Mouse (Mus musculus) G1E-ER4 (cell line): ENCODE results near the gene Mink1. TPM values are rescaled to one million over a fixed set of nuclear protein-coding genes. Genes with fewer than 3 reads are reported as not detected.

Experiments
- GATA1 ChIP-seq: IDR thresholded peaks from one replicate; pipeline ENCODE4 v1.8.0; 2012; ENCODE audit warnings: low read length, inconsistent platforms
- polyA plus RNA-seq: library from polyadenylated mRNA; stranded (reverse); fragments of >175 nt; gene quantifications from 2 replicates; pipeline ENCODE4 v1.2.3, GENCODE M21; 2012

Mink1 gene
- polyA plus RNA-seq, 1 experiment, result 116 TPM

DNA sequence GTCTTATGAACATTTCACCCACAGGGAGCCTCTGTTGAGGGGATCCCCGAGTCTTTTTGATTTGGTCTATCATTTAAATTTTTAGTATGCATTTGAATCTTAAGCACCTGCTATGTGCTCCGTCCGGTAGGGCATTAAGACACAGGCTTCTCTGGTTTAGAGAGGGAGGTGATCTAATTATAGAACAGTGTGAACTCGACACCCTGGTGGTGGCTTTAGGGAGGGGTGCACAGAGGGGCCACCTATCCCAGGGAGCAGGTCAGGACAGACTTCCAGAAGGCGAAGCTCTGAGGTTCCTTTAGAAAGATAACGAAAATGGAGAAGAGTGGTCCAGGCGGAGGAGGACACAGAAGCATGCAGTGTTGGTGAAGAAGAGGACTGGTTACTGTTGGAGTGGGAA is 18.2 kb upstream of the Mink1 start:
- TF ChIP-seq GATA1, result no peak

DNA sequence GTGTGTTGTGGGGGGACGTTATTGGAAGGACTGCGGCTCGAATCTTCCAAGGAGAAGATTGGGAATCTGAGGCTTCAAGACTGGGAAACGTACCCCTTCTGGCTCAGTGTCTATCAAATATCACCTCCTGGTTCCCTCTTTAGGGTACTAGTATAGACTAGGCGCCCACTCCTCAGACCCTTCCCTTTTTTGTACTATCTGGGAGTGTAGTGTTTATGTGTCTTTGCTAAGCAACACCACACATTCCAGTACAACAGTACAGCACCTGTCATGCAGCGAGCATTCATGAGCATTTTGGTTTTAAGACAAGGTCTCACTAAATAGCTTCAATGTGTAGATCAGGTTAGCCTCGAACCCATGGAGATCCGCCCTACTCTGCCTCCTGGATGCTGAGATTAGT is 11.2 kb upstream of the Mink1 start:
- no peak for TF ChIP-seq GATA1

DNA sequence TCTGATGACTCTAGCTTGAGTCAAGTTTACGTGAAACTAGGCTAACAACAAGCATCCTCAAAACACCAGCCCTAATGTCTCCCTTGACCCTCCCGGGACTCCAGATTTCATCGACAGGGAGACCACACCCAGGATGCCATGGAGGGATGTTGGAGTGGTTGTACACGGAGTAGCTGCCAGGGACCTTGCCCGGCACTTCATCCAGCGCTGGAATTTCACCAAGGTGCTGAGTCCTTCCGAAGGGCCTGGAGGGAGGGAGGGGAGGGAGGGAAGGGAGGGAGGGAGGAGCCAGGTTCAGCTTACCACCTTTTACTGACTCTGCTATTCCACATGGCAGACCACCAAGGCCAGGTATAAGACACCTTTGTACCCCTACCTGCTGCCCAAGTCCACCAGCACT is 8.7 kb upstream of the Mink1 start:
- TF ChIP-seq GATA1, result no peak

DNA sequence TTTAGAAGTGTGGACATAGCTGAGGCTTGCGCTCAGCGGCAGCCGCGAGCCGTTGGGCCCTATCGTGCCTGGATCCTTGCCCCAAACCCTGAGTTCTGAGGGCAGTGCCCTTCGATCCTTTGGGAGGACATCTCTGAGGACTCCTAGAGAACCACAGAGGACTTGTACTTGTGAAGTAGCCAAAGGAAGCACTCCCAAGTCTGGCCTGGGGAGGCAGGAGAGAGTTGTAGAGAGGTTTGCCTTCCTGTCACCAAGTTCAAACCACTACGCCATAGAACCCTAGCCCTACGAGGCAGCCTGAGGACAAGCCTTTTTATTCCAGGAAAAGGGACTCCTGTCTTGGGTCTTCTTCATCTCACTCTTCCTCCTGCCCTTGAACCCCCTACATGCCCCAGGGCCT is 5.1 kb upstream of the Mink1 start:
- TF ChIP-seq GATA1, result no peak

DNA sequence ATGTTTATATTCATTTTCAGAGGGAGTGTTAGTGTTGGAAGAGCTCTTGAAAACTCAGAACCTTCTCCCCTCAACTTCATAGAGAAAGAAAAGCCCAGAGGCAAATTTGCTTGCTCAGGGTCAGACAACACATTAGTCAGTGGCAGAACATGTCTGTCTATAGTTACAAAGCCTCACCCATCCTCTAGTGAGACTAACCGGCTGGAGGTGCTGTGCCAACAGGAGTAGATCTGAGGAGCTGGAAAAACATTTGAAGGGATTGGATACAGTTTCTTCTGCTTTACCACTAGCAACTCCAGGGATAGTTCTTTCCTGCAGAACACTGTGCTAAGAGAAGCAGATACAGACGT is 769 bp upstream of the Mink1 start:
- TF ChIP-seq GATA1, result no peak

DNA sequence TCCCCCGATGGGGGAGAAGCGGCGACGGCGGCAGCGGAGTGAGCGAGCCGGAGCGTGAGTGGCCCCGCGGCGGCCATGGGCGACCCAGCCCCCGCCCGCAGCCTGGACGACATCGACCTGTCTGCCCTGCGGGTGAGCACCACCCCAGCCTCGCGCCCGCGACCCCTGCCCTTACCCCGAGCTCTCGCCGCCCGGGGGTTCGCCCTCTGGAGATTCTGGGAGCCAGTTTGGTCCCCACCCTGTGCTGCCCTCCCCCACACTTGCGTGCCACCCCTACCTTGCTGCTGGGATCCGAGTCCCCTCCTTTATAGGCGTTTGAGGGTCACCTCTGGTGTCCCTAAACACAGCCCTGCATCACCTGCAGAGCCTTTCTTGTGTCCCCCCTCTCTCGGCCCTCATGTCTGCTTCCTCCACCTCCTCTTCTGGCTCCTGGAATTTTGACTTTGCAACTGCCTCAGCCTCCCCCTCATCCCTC is 351 bp downstream of the Mink1 start:
- no peak for TF ChIP-seq GATA1

DNA sequence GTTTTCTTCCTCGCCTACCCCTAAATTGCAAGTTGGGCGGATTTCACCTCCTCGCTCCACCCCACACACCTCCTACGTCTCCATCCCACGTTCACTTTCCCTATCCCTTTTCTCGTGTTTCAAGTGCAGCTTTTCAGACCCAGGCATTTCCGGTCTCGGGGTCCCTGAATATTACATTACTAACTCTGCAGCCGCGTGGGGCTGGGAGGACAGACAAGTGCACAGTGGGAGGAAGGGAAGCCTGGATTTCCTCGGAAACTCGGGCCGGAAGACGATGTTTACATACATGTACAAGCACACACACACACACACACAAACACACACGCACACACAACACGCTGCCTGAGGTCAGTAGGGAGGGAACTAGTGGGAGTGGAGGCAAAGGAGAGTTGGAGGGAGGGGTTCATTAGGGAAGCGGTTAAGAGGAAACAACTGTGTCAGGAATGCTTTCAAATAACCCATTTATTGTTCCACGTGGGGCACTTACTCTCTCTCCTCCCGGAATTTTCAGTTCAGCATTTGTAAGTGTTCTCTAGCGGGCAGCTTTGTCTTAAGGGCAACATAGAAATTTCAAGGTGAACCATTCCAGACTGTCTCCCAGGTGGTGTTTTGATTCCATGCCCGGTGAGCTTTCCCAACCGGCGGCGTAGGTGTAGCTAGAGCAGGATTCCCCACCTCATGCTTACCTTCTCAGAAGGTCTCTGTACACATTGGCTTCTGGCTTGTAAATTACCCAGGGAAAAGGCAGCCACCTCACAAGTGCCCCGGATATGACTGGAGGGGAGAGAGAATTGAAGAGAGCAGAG is 992 bp downstream of the Mink1 start:
- TF ChIP-seq GATA1, result no peak

DNA sequence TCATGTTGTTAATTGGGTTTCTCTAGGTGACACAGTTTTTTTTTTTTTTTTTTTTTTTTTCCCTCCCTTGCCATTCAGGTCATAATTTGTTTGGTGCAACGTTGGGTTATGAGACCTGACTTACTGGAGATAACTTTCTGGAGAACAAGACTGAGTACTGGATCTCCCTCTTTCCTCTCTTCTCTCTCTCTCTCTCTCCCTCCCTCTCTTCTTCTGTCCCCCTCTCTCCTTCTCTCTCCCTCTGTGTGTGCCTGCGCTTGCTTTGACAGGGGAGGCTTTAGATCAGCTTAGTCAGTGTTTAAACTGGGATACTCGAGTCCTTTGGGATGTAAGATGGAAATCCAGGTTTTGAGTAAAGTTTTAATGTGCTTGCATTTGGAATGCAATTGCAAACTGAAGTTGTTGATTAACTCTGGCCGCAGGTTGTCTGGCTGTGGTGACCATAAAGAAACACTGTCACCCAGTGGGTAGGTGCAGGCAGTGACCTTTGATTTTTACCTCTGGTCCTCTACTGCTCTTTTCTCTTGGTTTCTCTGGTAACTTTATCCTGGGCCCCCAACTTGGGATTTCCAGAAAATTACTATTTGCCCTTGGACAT is 1.7 kb downstream of the Mink1 start:
- TF ChIP-seq GATA1, result no peak

DNA sequence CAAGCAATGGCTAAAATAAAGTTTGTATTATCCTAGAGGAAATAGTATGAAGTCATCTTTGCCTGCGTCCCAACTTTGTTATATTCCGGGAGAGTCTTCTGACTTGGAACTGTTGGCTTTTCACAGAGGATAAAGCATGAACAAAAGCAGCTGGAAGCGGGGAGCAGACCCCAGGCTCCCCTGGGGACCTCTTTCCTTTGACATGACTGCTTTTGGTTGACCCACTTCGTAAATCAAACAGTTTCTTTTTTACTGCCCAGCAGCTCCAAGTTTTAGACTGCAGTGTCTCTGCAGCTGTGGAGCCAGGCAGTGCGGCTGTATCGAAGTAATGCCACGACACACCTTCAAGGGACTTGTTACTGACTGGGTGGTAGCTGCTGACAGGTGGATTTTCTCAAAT is 3.9 kb downstream of the Mink1 start:
- TF ChIP-seq GATA1, result no peak

DNA sequence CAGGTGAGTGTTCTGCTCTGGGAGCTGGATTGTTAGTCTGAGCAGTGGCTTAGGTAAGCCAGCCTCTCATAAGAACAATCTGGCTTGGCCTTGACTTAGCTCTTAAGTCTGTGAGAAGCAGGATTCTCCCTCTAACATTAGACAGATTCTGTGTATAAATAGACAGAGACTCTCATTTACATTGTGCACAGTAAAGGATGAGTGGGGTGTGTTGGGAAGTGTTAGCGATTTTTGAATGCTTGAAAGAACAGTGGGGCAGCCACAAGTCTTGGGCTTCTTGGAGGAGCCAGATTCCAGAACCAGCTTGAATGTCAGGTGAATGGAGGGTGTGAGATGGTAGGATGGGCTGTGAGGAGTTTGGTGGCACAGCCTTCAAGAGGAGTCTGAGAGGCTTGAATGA is 9.0 kb downstream of the Mink1 start:
- no peak for TF ChIP-seq GATA1

DNA sequence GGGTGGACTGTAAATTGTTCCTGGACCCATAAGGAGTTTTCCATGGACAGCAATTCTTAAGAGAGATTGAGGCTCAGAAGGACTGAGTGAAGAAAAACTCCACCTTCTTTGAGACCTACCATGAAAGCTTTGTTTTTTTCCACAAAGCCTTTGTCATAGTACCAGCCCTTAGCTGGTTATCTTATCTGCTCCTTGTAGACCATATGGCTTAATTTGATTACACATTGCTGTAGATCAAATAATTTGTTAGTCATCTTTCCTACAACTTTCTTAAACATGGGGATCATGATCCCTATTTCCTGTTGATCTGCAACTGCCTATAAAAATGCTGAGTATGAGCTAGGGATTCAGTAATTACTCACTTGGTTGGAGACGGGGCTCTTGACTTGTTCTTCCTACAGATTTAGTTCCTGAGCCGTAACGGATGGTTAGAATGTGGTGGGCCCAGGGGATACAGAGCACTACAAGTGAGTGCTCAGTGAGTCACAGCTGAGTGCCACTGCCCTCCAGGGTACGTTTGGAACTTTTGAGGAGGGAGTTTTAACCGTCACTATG is 9.7 kb downstream of the Mink1 start:
- TF ChIP-seq GATA1, result peak; percentile 73

DNA sequence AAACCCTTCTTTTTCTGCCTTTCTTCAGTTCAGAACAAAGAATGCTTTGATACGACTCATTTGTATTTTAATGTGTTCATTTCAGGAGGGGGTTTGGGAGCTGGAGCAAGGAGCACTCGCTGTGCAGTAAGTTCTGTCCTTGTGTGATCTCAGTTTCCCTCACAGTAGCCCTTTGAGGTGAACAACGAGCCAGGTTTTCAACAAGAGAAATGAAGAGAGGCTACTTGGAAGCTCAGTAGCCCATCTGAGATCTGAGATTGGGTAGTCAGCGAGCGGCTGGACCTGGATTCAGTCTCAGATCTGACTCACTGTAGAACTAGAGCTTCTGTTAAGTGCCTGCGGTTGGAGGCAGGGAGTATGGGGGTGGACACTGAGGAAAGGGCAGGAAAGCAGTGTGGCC is 11.2 kb downstream of the Mink1 start:
- TF ChIP-seq GATA1, result no peak

DNA sequence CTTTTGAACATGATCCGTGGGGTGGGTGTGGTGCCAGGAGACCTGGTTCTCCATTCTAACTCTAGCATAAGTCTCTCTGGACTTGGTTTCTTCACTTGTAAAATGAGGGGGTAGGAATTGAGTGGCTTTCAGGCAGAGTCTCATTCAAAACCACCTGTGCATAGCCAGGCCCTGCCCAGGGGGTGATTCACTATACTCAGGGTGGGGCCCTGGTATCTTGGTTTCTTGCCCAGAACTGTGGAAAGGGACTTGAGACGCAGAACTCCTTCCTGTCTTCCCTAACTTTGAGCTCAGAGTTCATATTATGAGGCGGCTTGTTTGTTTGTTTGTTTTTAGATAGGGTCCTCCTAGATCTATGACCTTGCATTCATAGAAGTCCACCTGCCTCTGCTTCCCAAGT is 14.5 kb downstream of the Mink1 start:
- TF ChIP-seq GATA1, result no peak

DNA sequence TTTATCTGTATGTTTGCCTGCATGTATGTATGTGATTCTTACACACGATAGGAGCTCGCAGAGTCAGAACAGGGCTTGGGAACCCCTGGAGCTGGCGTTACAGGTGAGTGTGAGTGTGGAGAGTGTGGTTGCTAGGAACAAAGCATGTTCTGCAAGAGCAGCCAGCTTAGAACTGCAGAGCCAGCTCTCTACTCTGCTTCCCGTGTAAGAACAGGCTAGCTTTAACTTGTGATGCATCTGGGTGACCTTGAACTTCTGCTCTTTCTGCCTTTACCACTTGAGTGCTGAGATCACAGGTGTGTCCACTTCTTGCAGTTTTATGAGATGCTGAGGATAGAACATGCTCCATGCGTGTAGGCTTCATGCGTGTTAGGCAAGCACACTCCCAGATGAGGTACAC is 16.3 kb downstream of the Mink1 start:
- no peak for TF ChIP-seq GATA1

DNA sequence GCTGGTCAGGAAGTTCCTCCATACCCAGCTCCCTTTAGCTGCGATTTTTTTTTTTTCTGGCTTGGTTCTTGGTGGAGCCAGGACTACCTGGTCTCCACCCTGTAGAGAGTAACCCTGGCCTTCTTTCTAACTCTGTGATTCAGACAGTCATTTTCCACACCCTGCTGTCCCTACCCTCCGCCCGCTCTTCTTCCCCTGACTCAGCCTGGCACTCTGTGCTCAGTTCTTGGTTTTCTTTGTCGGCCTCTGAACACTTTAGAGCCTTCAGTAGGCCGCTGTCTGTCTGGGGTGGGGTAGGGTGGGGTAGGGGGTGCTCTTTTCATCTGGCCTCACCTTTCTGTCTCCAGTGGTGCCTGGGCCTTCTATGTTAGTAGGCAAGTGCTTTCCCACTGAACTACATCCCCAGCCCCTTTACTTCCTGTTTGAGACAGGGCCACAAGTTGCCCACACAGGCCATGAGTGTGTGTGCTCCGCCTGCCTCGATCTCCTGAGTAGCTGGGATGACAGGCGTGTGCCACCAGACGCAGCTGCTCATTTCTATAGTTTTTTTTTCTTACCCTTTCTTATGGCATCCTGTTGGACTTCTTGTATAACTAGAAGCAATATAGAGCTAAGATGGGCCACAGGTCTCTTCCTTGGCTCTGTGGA is 17.2 kb downstream of the Mink1 start:
- no peak for TF ChIP-seq GATA1

DNA sequence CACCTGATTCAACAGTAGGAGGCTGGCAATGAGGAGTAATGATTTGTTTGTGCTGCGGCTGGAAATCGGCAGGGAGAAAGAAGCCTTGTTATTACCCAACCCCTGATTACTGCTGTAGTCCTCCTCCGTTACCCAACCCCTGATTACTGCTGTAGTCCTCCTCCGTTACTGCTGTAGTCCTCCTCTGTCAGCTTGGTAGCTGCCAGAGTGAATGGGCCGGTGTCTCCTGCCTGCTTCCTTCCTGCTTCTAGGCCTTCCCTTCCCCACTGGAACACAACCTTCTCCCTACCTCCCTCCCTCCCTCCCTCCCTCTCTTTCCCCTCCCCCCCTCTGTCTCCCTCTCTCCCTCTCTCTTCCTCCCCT is 17.7 kb downstream of the Mink1 start:
- no peak for TF ChIP-seq GATA1

DNA sequence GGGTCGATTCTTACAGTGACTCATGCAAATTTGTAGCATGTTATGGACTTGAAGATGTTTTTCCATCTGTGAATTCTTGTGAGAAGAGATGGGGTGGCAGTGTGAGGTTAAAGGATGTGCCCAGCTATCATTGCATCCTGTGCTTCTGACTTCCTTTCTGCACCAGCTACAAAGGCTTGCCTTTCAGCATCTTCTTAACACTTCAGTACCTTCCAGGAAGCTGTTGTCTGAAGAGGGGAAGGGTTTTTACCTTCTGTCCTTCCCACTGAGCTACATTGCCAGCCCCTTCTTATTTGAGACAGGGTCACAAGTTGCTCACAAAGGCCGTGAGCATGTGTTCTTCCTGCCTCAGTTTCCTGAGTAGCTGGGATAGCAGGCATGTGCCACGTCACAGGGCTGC is 18.2 kb downstream of the Mink1 start:
- no peak for TF ChIP-seq GATA1
